Mouse (Mus musculus) limb, embryonic 11.5 days (tissue): ENCODE data around the gene Ccnc. TPM values are rescaled to one million over a fixed set of nuclear protein-coding genes. Genes with fewer than 3 reads are reported as not detected.
"Not testable (repeated sequence)": the region's sequence is repeated elsewhere in the genome, so short reads cannot be mapped to it uniquely, and the experiment has no call there.

Experiments
- ATAC-seq: fragments of 200-750 bp; cut with Nextera tagmentation; 2 replicates; pipeline ENCODE4 v1.8.0; 2017; ENCODE audit warnings: low read depth; ENCODE audit not compliant: insufficient number of reproducible peaks, low FRiP score, low TSS enrichment
- DNase-seq: peaks from one replicate; pipeline ENCODE4 v3.0.0-alpha.2; 2015; ENCODE audit warnings: low spot score
- H3K27ac ChIP-seq: fragments of 300-500 bp; sonication (generic); replicated peaks from 2 replicates; pipeline ENCODE4 v1.5.1; 2014; ENCODE audit warnings: low read depth, mild to moderate bottlenecking, low read length
- H3K27me3 ChIP-seq: fragments of 300-500 bp; sonication (generic); 2 replicates; pipeline ENCODE4 v1.6.1; 2014; ENCODE audit warnings: mild to moderate bottlenecking, low read length, mixed read lengths; ENCODE audit not compliant: control insufficient read depth, insufficient read depth
- H3K36me3 ChIP-seq: fragments of 300-500 bp; sonication (generic); 2 replicates; pipeline ENCODE4 v1.6.1; 2014; ENCODE audit warnings: mild to moderate bottlenecking, low read length, moderate library complexity, mixed read lengths; ENCODE audit not compliant: control insufficient read depth, insufficient read depth
- H3K4me1 ChIP-seq: fragments of 300-500 bp; sonication (generic); 2 replicates; pipeline ENCODE4 v1.6.1; 2014; ENCODE audit warnings: low read length, mixed read lengths; ENCODE audit not compliant: control insufficient read depth, insufficient read depth
- H3K4me2 ChIP-seq: fragments of 300-500 bp; sonication (generic); 2 replicates; pipeline ENCODE4 v1.6.1; 2014; ENCODE audit warnings: low read depth, mild to moderate bottlenecking, moderate library complexity; ENCODE audit not compliant: severe bottlenecking
- H3K4me3 ChIP-seq: fragments of 300-500 bp; sonication (generic); 2 replicates; pipeline ENCODE4 v1.5.1; 2014; ENCODE audit warnings: low read depth, low read length
- H3K9ac ChIP-seq: fragments of 300-500 bp; sonication (generic); 2 replicates; pipeline ENCODE4 v1.6.1; 2014; ENCODE audit warnings: mild to moderate bottlenecking, low read length
- H3K9me3 ChIP-seq: fragments of 300-500 bp; sonication (generic); 2 replicates; pipeline ENCODE4 v1.6.1; 2016; ENCODE audit warnings: low read length; ENCODE audit not compliant: control insufficient read depth
- WGBS: fragments of 180-500 bp; shearing (Covaris S2); extraction: QIAGEN DNeasy Blood & Tissue Kit; methylation state at CpG from one replicate; pipeline ENCODE4 v1.1.7; 2014; 5-methylcytosine and 5-hydroxymethylcytosine counted together
- polyA plus RNA-seq: library from polyadenylated mRNA; unstranded; fragments of >200 nt; fragmentation: Nextera tagmentation; extraction: Ambion mirVana; gene quantifications from 2 replicates; pipeline ENCODE4 v1.2.1, GENCODE M21; 2014

Gene Ccnc
- polyA plus RNA-seq, 1 experiment from 2014 or later = 47.8 TPM

GRCm38 (mm10) chr4:21705046-21705445 lies 22.5 kb upstream of the Ccnc start:
- H3K9me3 ChIP-seq = no peaks in the 10 kb centered on the region
- WGBS = 64% methylated on average over 1 of the region's 1 CpGs
- H3K27me3 ChIP-seq = no peaks in the 10 kb centered on the region

GRCm38 (mm10) chr4:21712147-21712546 lies 15.4 kb upstream of the Ccnc start:
- ATAC-seq (peak; percentile 76), DNase-seq (peak; percentile 94)
- Histone ChIP-seq H3K27ac (no peak overlapping the region), H3K4me3 (no peak overlapping the region), H3K36me3 (no peaks in the 10 kb centered on the region), H3K4me1 (no peaks in the 10 kb centered on the region), H3K9ac (no peak overlapping the region), H3K9me3 (no peaks in the 10 kb centered on the region), H3K27me3 (no peaks in the 10 kb centered on the region), H3K4me2 (no peak overlapping the region)
- WGBS = 6% methylated on average over 13 of the region's 13 CpGs

More at GRCm38 (mm10) chr4:21705046-21705445, 22.5 kb upstream of the Ccnc start:
- Histone ChIP-seq H3K9ac (no peak overlapping the region), H3K4me3 (no peak overlapping the region), H3K4me2 (no peak overlapping the region), H3K36me3 (no peaks in the 10 kb centered on the region), H3K4me1 (no peaks in the 10 kb centered on the region), H3K27ac (no peak overlapping the region)
- ATAC-seq (no peak), DNase-seq (no peak)

GRCm38 (mm10) chr4:21722752-21723334 lies 4.7 kb upstream of the Ccnc start:
- no peak for DNase-seq
- no peak for ATAC-seq

GRCm38 (mm10) chr4:21726912-21727614 lies 438 bp upstream of the Ccnc start:
- peak overlapping the region; percentile 74; the same call in 1 of the 2 replicates for H3K9ac ChIP-seq
- no peaks in the 10 kb centered on the region for H3K36me3 ChIP-seq
- peak overlapping the region; percentile 43 for H3K4me2 ChIP-seq
- no peaks in the 10 kb centered on the region for H3K27me3 ChIP-seq
- H3K4me1 ChIP-seq = no peaks in the 10 kb centered on the region; the same call in 1 of the 2 replicates
- WGBS = 2% methylated on average over 22 of the region's 22 CpGs
- H3K9me3 ChIP-seq = no peaks in the 10 kb centered on the region
- peak overlapping the region; percentile 60 for H3K4me3 ChIP-seq
- H3K27ac ChIP-seq = 0 out of 2 replicates have a peak overlapping the region, but pooled peaks have one; percentile 22
- DNase-seq (peak; percentile 42), ATAC-seq (0 out of 2 replicates have a peak, but pooled peaks have one; percentile 54)

More at GRCm38 (mm10) chr4:21722752-21723334, 4.7 kb upstream of the Ccnc start:
- H3K27me3 ChIP-seq = no peaks in the 10 kb centered on the region
- no peak overlapping the region for H3K4me2 ChIP-seq
- no peaks in the 10 kb centered on the region for H3K9me3 ChIP-seq
- H3K4me3 ChIP-seq = no peak overlapping the region
- H3K9ac ChIP-seq = no peak overlapping the region
- H3K27ac ChIP-seq = no peak overlapping the region
- no peaks in the 10 kb centered on the region for H3K4me1 ChIP-seq
- 61% methylated on average over 7 of the region's 7 CpGs for WGBS
- H3K36me3 ChIP-seq = no peaks in the 10 kb centered on the region

- no peaks in the 10 kb centered on the region for H3K9me3 ChIP-seq
- H3K4me3 ChIP-seq = no peak overlapping the region
- H3K27ac ChIP-seq = no peak overlapping the region
- ATAC-seq = no peak
- no peak for DNase-seq
- H3K27me3 ChIP-seq = no peaks in the 10 kb centered on the region
- no peaks in the 10 kb centered on the region for H3K4me1 ChIP-seq
- no peak overlapping the region for H3K9ac ChIP-seq
- 95% methylated on average over 4 of the region's 4 CpGs for WGBS
- no peaks in the 10 kb centered on the region; the same call in 1 of the 2 replicates for H3K36me3 ChIP-seq
- no peak overlapping the region for H3K4me2 ChIP-seq
These were observed 11.7 kb downstream of the Ccnc start for GRCm38 (mm10) chr4:21739169-21739568.

- WGBS = 92% methylated on average over 8 of the region's 8 CpGs
- H3K27me3 ChIP-seq, H3K4me3 ChIP-seq, H3K4me2 ChIP-seq, H3K9me3 ChIP-seq, H3K27ac ChIP-seq, DNase-seq, H3K9ac ChIP-seq, H3K4me1 ChIP-seq, H3K36me3 ChIP-seq, ATAC-seq: not testable (repeated sequence)
These were observed 16.6 kb downstream of the Ccnc start for GRCm38 (mm10) chr4:21744142-21744541.

GRCm38 (mm10) chr4:21745723-21746122 lies 18.2 kb downstream of the Ccnc start:
- 69% methylated on average over 5 of the region's 5 CpGs for WGBS
- ATAC-seq (no peak), DNase-seq (no peak)
- H3K4me2 ChIP-seq = no peak overlapping the region
- H3K4me1 ChIP-seq = no peaks in the 10 kb centered on the region
- H3K9me3 ChIP-seq = no peaks in the 10 kb centered on the region
- no peak overlapping the region for H3K9ac ChIP-seq
- H3K36me3 ChIP-seq = peaks cover 3% of the 10 kb centered on the region; the same call in 1 of the 2 replicates
- H3K27me3 ChIP-seq = no peaks in the 10 kb centered on the region
- no peak overlapping the region for H3K27ac ChIP-seq
- no peak overlapping the region for H3K4me3 ChIP-seq

- H3K9ac ChIP-seq = no peak overlapping the region
- H3K27ac ChIP-seq = no peak overlapping the region
- 84% methylated on average over 4 of the region's 4 CpGs for WGBS
- H3K36me3 ChIP-seq = peaks cover 4% of the 10 kb centered on the region; the same call in 1 of the 2 replicates
- DNase-seq (no peak), ATAC-seq (no peak)
- H3K4me1 ChIP-seq = no peaks in the 10 kb centered on the region
- H3K27me3 ChIP-seq = no peaks in the 10 kb centered on the region
- no peak overlapping the region for H3K4me2 ChIP-seq
- H3K4me3 ChIP-seq = no peak overlapping the region
- no peaks in the 10 kb centered on the region for H3K9me3 ChIP-seq
These were observed 27.8 kb downstream of the Ccnc start for GRCm38 (mm10) chr4:21755123-21755789.
